9 mouse cellular contexts compared by ENCODE assay signal in genomic region chr17:56030919-56031318, GRCm38 (mm10). TPM values are rescaled to one million over a fixed set of nuclear protein-coding genes. Genes with fewer than 3 reads are reported as not detected.
A peak's percentile ranks its signal among the peaks of the same experiment; 100 is the strongest.
DNase-seq lines count a peak whose midpoint lies in the region; ATAC-seq and TF ChIP-seq lines count a peak whose summit lies in the region.
"Had no signal": no experiment of that assay in that cellular context is flagged by ENCODE, and none has a peak within 500 bp of the region (broad histone marks: within the 10 kb centered on the region; RNA-seq: fewer than 3 reads in every experiment).

No protein-coding gene starts in this region.

- WGBS in lung, postnatal 0 days = 39% methylated on average over 5 of the region's 5 CpGs
- WGBS in midbrain, embryonic 15.5 days = 65% methylated on average over 5 of the region's 5 CpGs

- no peak overlapping the region for H3K4me3 ChIP-seq in lung, postnatal 0 days (ENCODE audit: low read depth, low read length)
- no peak overlapping the region for H3K4me3 ChIP-seq in midbrain, embryonic 15.5 days
- H3K4me3 ChIP-seq: limb, embryonic 12.5 days had no signal

- intact Hi-C loops in left cerebral cortex, postnatal 25 days (cut with DNase I) = no loop called here

- no peak for TF ChIP-seq EP300 in lung, postnatal 0 days (IDR thresholded peaks at IDR 0.05)

- no peak overlapping the region for H3K27ac ChIP-seq in lung, postnatal 0 days (ENCODE audit: low read length)
- no peak overlapping the region for H3K27ac ChIP-seq in midbrain, embryonic 15.5 days
- H3K27ac ChIP-seq: limb, embryonic 12.5 days had no signal

- no peak overlapping the region for H3K9ac ChIP-seq in lung, postnatal 0 days (replicated peaks; ENCODE audit: low read depth)
- H3K9ac ChIP-seq in midbrain, embryonic 15.5 days = no peak overlapping the region
- H3K9ac ChIP-seq: limb, embryonic 12.5 days had no signal

- peak; percentile 81 to 85 for ATAC-seq in hematopoietic stem cell, adult 5-6 weeks (replicated peaks in 1 of 2; ENCODE audit: insufficient read depth in 1 of 2, low FRiP score in 2 of 2, low TSS enrichment in 1 of 2, low read depth in 1 of 2, poor library complexity in 2 of 2, severe bottlenecking in 2 of 2)
- ATAC-seq in lung, postnatal 0 days = peak; percentile 34
- ATAC-seq in midbrain, embryonic 15.5 days (replicated peaks) = no peak

- no peak overlapping the region for H3K4me2 ChIP-seq in lung, postnatal 0 days (replicated peaks; ENCODE audit: low read depth, low read length)
- H3K4me2 ChIP-seq in midbrain, embryonic 15.5 days = no peak overlapping the region
- H3K4me2 ChIP-seq: limb, embryonic 12.5 days had no signal

- peaks cover 11% of the 10 kb centered on the region; the same call in 1 of the 2 replicates for H3K4me1 ChIP-seq in lung, postnatal 0 days (ENCODE audit: insufficient read depth, low read depth, low read length)
- H3K4me1 ChIP-seq in midbrain, embryonic 15.5 days = peaks cover 27% of the 10 kb centered on the region

- no peaks in the 10 kb centered on the region for H3K27me3 ChIP-seq in lung, postnatal 0 days (replicated peaks; ENCODE audit: insufficient read depth, low read length)
- H3K27me3 ChIP-seq in midbrain, embryonic 15.5 days (replicated peaks) = no peaks in the 10 kb centered on the region
- H3K27me3 ChIP-seq: limb, embryonic 12.5 days had no signal

- TF ChIP-seq CTCF in lung, postnatal 0 days (IDR thresholded peaks at IDR 0.05) = peak; percentile 36

- no peaks in the 10 kb centered on the region for H3K9me3 ChIP-seq in lung, postnatal 0 days (ENCODE audit: low read length)
- no peaks in the 10 kb centered on the region for H3K9me3 ChIP-seq in midbrain, embryonic 15.5 days
- H3K9me3 ChIP-seq: limb, embryonic 12.5 days had no signal

- no peaks in the 10 kb centered on the region for H3K36me3 ChIP-seq in lung, postnatal 0 days (ENCODE audit: insufficient read depth, low read length)
- no peaks in the 10 kb centered on the region for H3K36me3 ChIP-seq in midbrain, embryonic 15.5 days (replicated peaks)

- DNase-seq in layer of hippocampus, postnatal 10 days (ENCODE audit: low spot score in 2 of 2) = peak; percentile 5 to 36
- no peak for DNase-seq in layer of hippocampus, postnatal 36 days
- peak; percentile 53 for DNase-seq in adrenal gland, postnatal 25 days
- peak; percentile 43 for DNase-seq in lung, postnatal 0 days (ENCODE audit: low spot score)
- no peak for DNase-seq in left cerebral cortex, postnatal 25 days (ENCODE audit: low spot score in 2 of 2)
- DNase-seq in right cerebral cortex, adult 2 months (ENCODE audit: low spot score in 2 of 2) = no peak

RNA-seq across cellular contexts. Expression of gene Sh3gl1, which starts 5.5 kb away (rescaled TPM):
- 10 to 100 TPM; 58.7 to 59.9 TPM for total RNA-seq in layer of hippocampus, postnatal 10 days (2021)
- total RNA-seq in layer of hippocampus, postnatal 36 days (2021) = 10 to 100 TPM; 61.5 to 69.6 TPM
- 51.5 and 57.1 TPM in 2 replicates for total RNA-seq in adrenal gland, postnatal 25 days (2021)
- 29.6 and 37.1 TPM in 2 replicates for total RNA-seq in hematopoietic stem cell, adult 5-6 weeks (2017)
- polyA plus RNA-seq in lung, postnatal 0 days (2015; fragmentation: Nextera tagmentation; extraction: Ambion mirVana) = 97.1 and 105 TPM in 2 replicates
- total RNA-seq in left cerebral cortex, postnatal 25 days (2021) = 10 to 100 TPM; 44.5 to 47.8 TPM
- 117 and 119 TPM in 2 replicates for polyA plus RNA-seq in midbrain, embryonic 15.5 days (2015; fragmentation: Nextera tagmentation; extraction: Ambion mirVana)

RNA-seq across cellular contexts. Expression of gene Chaf1a, which starts 9.3 kb away (rescaled TPM):
- total RNA-seq in layer of hippocampus, postnatal 10 days (2021) = 1 to 10 TPM; 5.2 to 6.2 TPM
- total RNA-seq in layer of hippocampus, postnatal 36 days (2021) = 1 to 10 TPM; 2.5 to 3.6 TPM
- 8.2 and 9.8 TPM in 2 replicates for total RNA-seq in adrenal gland, postnatal 25 days (2021)
- total RNA-seq in hematopoietic stem cell, adult 5-6 weeks (2017) = 24.5 and 29.7 TPM in 2 replicates
- polyA plus RNA-seq in lung, postnatal 0 days (2015; fragmentation: Nextera tagmentation; extraction: Ambion mirVana) = 3.0 and 3.2 TPM in 2 replicates
- 1 to 10 TPM; 1.7 to 1.9 TPM for total RNA-seq in left cerebral cortex, postnatal 25 days (2021)
- polyA plus RNA-seq in midbrain, embryonic 15.5 days (2015; fragmentation: Nextera tagmentation; extraction: Ambion mirVana) = 5.0 and 5.5 TPM in 2 replicates

RNA-seq across cellular contexts. Expression of gene Mpnd, which starts 25.4 kb away (rescaled TPM):
- total RNA-seq in layer of hippocampus, postnatal 10 days (2021) = 100 to 1,000 TPM; 109 to 112 TPM
- total RNA-seq in layer of hippocampus, postnatal 36 days (2021) = 100 to 1,000 TPM in 1 of 2 experiments, 10 to 100 TPM in 1; 95.5 to 102 TPM
- 119 and 129 TPM in 2 replicates for total RNA-seq in adrenal gland, postnatal 25 days (2021)
- 73.7 and 97.0 TPM in 2 replicates for total RNA-seq in hematopoietic stem cell, adult 5-6 weeks (2017)
- 38.5 and 45.0 TPM in 2 replicates for polyA plus RNA-seq in lung, postnatal 0 days (2015; fragmentation: Nextera tagmentation; extraction: Ambion mirVana)
- total RNA-seq in left cerebral cortex, postnatal 25 days (2021) = 100 to 1,000 TPM in 1 of 2 experiments, 10 to 100 TPM in 1; 97.4 to 104 TPM
- polyA plus RNA-seq in midbrain, embryonic 15.5 days (2015; fragmentation: Nextera tagmentation; extraction: Ambion mirVana) = 152 and 167 TPM in 2 replicates

RNA-seq across cellular contexts. Expression of gene Stap2, which starts 25.5 kb away (rescaled TPM):
- total RNA-seq in layer of hippocampus, postnatal 10 days (2021) = 1 to 10 TPM; 5.3 TPM
- total RNA-seq in layer of hippocampus, postnatal 36 days (2021) = 1 to 10 TPM; 2.1 TPM
- 7.7 and 8.3 TPM in 2 replicates for total RNA-seq in adrenal gland, postnatal 25 days (2021)
- total RNA-seq in hematopoietic stem cell, adult 5-6 weeks (2017) = 1.1 and 1.9 TPM in 2 replicates
- 49.1 and 57.4 TPM in 2 replicates for polyA plus RNA-seq in lung, postnatal 0 days (2015; fragmentation: Nextera tagmentation; extraction: Ambion mirVana)
- 1 to 10 TPM; 1.9 to 3.0 TPM for total RNA-seq in left cerebral cortex, postnatal 25 days (2021)
- polyA plus RNA-seq in midbrain, embryonic 15.5 days (2015; fragmentation: Nextera tagmentation; extraction: Ambion mirVana) = 5.8 and 6.0 TPM in 2 replicates

RNA-seq across cellular contexts. Expression of gene Ubxn6, which starts 43.9 kb away (rescaled TPM):
- total RNA-seq in layer of hippocampus, postnatal 10 days (2021) = 10 to 100 TPM; 68.5 to 70.6 TPM
- 10 to 100 TPM; 84.6 to 87.3 TPM for total RNA-seq in layer of hippocampus, postnatal 36 days (2021)
- total RNA-seq in adrenal gland, postnatal 25 days (2021) = 81.2 and 96.8 TPM in 2 replicates
- 22.1 and 51.5 TPM in 2 replicates for total RNA-seq in hematopoietic stem cell, adult 5-6 weeks (2017)
- polyA plus RNA-seq in lung, postnatal 0 days (2015; fragmentation: Nextera tagmentation; extraction: Ambion mirVana) = 59.7 and 60.4 TPM in 2 replicates
- total RNA-seq in left cerebral cortex, postnatal 25 days (2021) = 10 to 100 TPM; 77.0 to 77.7 TPM
- polyA plus RNA-seq in midbrain, embryonic 15.5 days (2015; fragmentation: Nextera tagmentation; extraction: Ambion mirVana) = 80.2 and 85.2 TPM in 2 replicates

Comparison
In these comparisons a context has a peak if more than half of its experiments do, and no peak if none do; other contexts are left out.
1. DNase-seq: peak in layer of hippocampus, postnatal 10 days (2 of 2), adrenal gland, postnatal 25 days (single experiment) and lung, postnatal 0 days (single experiment); none in layer of hippocampus, postnatal 36 days (0 of 2), left cerebral cortex, postnatal 25 days (0 of 2) and right cerebral cortex, adult 2 months (0 of 2).